Mouse (Mus musculus) heart, embryonic 16.5 days (tissue): ENCODE measurements around the gene Svop. TPM values are rescaled to one million over a fixed set of nuclear protein-coding genes. Genes with fewer than 3 reads are reported as not detected.

Experiments used
- ATAC-seq: fragments of 200-750 bp; cut with Nextera tagmentation; replicated peaks from 2 replicates; pipeline ENCODE4 v1.8.0; 2017; ENCODE audit warnings: moderate number of reproducible peaks; ENCODE audit not compliant: insufficient read depth, low FRiP score; ENCODE audit errors: extremely low read depth
- H3K27ac ChIP-seq: fragments of 300-500 bp; sonication (generic); 2 replicates; pipeline ENCODE4 v1.5.1; 2014; ENCODE audit warnings: mild to moderate bottlenecking, low read length, control low read depth, moderate library complexity
- H3K27me3 ChIP-seq: fragments of 300-500 bp; sonication (generic); 2 replicates; pipeline ENCODE4 v1.6.1; 2014; ENCODE audit warnings: low read length, mixed read lengths; ENCODE audit not compliant: control insufficient read depth, insufficient read depth
- H3K36me3 ChIP-seq: fragments of 300-500 bp; sonication (generic); 2 replicates; pipeline ENCODE4 v1.6.1; 2014; ENCODE audit not compliant: control insufficient read depth, insufficient read depth
- H3K4me1 ChIP-seq: fragments of 300-500 bp; sonication (generic); 2 replicates; pipeline ENCODE4 v1.6.1; 2014; ENCODE audit warnings: low read length, mixed read lengths; ENCODE audit not compliant: control insufficient read depth, insufficient read depth
- H3K4me2 ChIP-seq: fragments of 300-500 bp; sonication (generic); 2 replicates; pipeline ENCODE4 v1.6.1; 2014; ENCODE audit warnings: low read depth, mild to moderate bottlenecking, control low read depth, low read length
- H3K4me3 ChIP-seq: fragments of 300-500 bp; sonication (generic); 2 replicates; pipeline ENCODE4 v1.5.1; 2014; ENCODE audit warnings: mild to moderate bottlenecking, control low read depth, low read length
- H3K9ac ChIP-seq: fragments of 300-500 bp; sonication (generic); 2 replicates; pipeline ENCODE4 v1.6.1; 2014; ENCODE audit warnings: low read length, control low read depth
- H3K9me3 ChIP-seq: fragments of 300-500 bp; sonication (generic); replicated peaks from 2 replicates; pipeline ENCODE4 v1.6.1; 2016; ENCODE audit warnings: low read length; ENCODE audit not compliant: control insufficient read depth
- WGBS: fragments of 180-500 bp; shearing (Covaris S2); extraction: QIAGEN DNeasy Blood & Tissue Kit; methylation state at CpG from one replicate; pipeline ENCODE4 v1.1.7; 2014; 5-methylcytosine and 5-hydroxymethylcytosine counted together
- polyA plus RNA-seq: library from polyadenylated mRNA; unstranded; fragments of >200 nt; fragmentation: Nextera tagmentation; extraction: Ambion mirVana; gene quantifications from 2 replicates; pipeline ENCODE4 v1.2.1, GENCODE M21; 2015

Svop gene
- polyA plus RNA-seq, 1 experiment from 2014 or later, result 0.14 TPM

- Histone ChIP-seq H3K4me2 (no peak overlapping the region), H3K27me3 (no peaks in the 10 kb centered on the region), H3K4me3 (no peak overlapping the region), H3K4me1 (no peaks in the 10 kb centered on the region), H3K9me3 (no peaks in the 10 kb centered on the region), H3K27ac (no peak overlapping the region), H3K9ac (no peak overlapping the region), H3K36me3 (peaks cover 34% of the 10 kb centered on the region)
- WGBS, result 83% methylated on average over 5 of the region's 5 CpGs
- no peak for ATAC-seq
These were observed 23.7 kb upstream of the Svop start for GRCm38 (mm10) chr5:114115030-114115429.

GRCm38 (mm10) chr5:114113334-114113733 lies 22.0 kb upstream of the Svop start:
- 83% methylated on average over 6 of the region's 6 CpGs for WGBS
- Histone ChIP-seq H3K36me3 (peaks cover 48% of the 10 kb centered on the region), H3K27me3 (no peaks in the 10 kb centered on the region), H3K4me3 (no peak overlapping the region), H3K4me2 (no peak overlapping the region), H3K27ac (no peak overlapping the region), H3K9me3 (no peaks in the 10 kb centered on the region), H3K9ac (no peak overlapping the region), H3K4me1 (no peaks in the 10 kb centered on the region)
- no peak for ATAC-seq

GRCm38 (mm10) chr5:114106391-114106935 lies 15.1 kb upstream of the Svop start:
- no peak for ATAC-seq
- WGBS, result 65% methylated on average over 16 of the region's 16 CpGs
- H3K4me1 ChIP-seq, result peaks cover 2% of the 10 kb centered on the region; the same call in 1 of the 2 replicates
- H3K9ac ChIP-seq, result no peak overlapping the region
- no peaks in the 10 kb centered on the region for H3K9me3 ChIP-seq
- no peaks in the 10 kb centered on the region for H3K27me3 ChIP-seq
- no peak overlapping the region for H3K4me3 ChIP-seq
- no peak overlapping the region for H3K27ac ChIP-seq
- H3K36me3 ChIP-seq, result peaks cover 43% of the 10 kb centered on the region
- no peak overlapping the region for H3K4me2 ChIP-seq

- H3K4me2 ChIP-seq, result no peak overlapping the region
- no peak overlapping the region for H3K27ac ChIP-seq
- no peak for ATAC-seq
These were observed 11.4 kb upstream of the Svop start for GRCm38 (mm10) chr5:114102807-114103206.

GRCm38 (mm10) chr5:114101873-114102272 lies 10.5 kb upstream of the Svop start:
- Histone ChIP-seq H3K36me3 (peaks cover 8% of the 10 kb centered on the region; the same call in 1 of the 2 replicates), H3K4me3 (no peak overlapping the region), H3K27me3 (no peaks in the 10 kb centered on the region), H3K9ac (no peak overlapping the region), H3K27ac (no peak overlapping the region), H3K4me2 (no peak overlapping the region), H3K4me1 (peaks cover 13% of the 10 kb centered on the region), H3K9me3 (no peaks in the 10 kb centered on the region)
- WGBS, result 78% methylated on average over 4 of the region's 4 CpGs
- ATAC-seq, result no peak

More at GRCm38 (mm10) chr5:114102807-114103206, 11.4 kb upstream of the Svop start:
- no peak overlapping the region for H3K4me3 ChIP-seq
- WGBS, result 66% methylated on average over 1 of the region's 1 CpGs
- H3K27me3 ChIP-seq, result no peaks in the 10 kb centered on the region
- peaks cover 13% of the 10 kb centered on the region for H3K4me1 ChIP-seq
- no peak overlapping the region for H3K9ac ChIP-seq
- H3K36me3 ChIP-seq, result peaks cover 10% of the 10 kb centered on the region; the same call in 1 of the 2 replicates
- H3K9me3 ChIP-seq, result no peaks in the 10 kb centered on the region

- Histone ChIP-seq H3K4me1 (peaks cover 13% of the 10 kb centered on the region), H3K9me3 (no peaks in the 10 kb centered on the region), H3K36me3 (0 out of 2 replicates have a peak, but pooled peaks cover 3% of the 10 kb centered on the region), H3K4me3 (peak overlapping the region; percentile 98), H3K4me2 (peak overlapping the region; percentile 76), H3K9ac (peak overlapping the region; percentile 96), H3K27me3 (no peaks in the 10 kb centered on the region), H3K27ac (peak overlapping the region; percentile 55)
- 2% methylated on average over 60 of the region's 64 CpGs for WGBS
- peak; percentile 53 for ATAC-seq
These were observed 9.2 kb upstream of the Svop start for GRCm38 (mm10) chr5:114100390-114101099.

GRCm38 (mm10) chr5:114099709-114100389 lies 8.5 kb upstream of the Svop start:
- H3K27ac ChIP-seq, result peak overlapping the region; percentile 55
- no peaks in the 10 kb centered on the region for H3K9me3 ChIP-seq
- H3K9ac ChIP-seq, result peak overlapping the region; percentile 96
- peak overlapping the region; percentile 98 for H3K4me3 ChIP-seq
- H3K4me1 ChIP-seq, result peaks cover 13% of the 10 kb centered on the region
- no peaks in the 10 kb centered on the region for H3K36me3 ChIP-seq
- peak overlapping the region; percentile 76 for H3K4me2 ChIP-seq
- H3K27me3 ChIP-seq, result no peaks in the 10 kb centered on the region
- peak; percentile 92 for ATAC-seq
- WGBS, result 8% methylated on average over 37 of the region's 37 CpGs

GRCm38 (mm10) chr5:114090421-114091013 lies 853 bp downstream of the Svop start:
- H3K27me3 ChIP-seq, result peaks cover 11% of the 10 kb centered on the region
- no peak overlapping the region for H3K9ac ChIP-seq
- WGBS, result 20% methylated on average over 7 of the region's 7 CpGs
- no peak overlapping the region for H3K4me2 ChIP-seq
- no peaks in the 10 kb centered on the region for H3K9me3 ChIP-seq
- no peak overlapping the region for H3K27ac ChIP-seq
- no peak for ATAC-seq
- H3K36me3 ChIP-seq, result no peaks in the 10 kb centered on the region
- H3K4me1 ChIP-seq, result peaks cover 4% of the 10 kb centered on the region
- H3K4me3 ChIP-seq, result no peak overlapping the region
